Mouse (Mus musculus) neutrophil, adult 83 days (primary cell): ENCODE results near the gene Tgif2. TPM values are rescaled to one million over a fixed set of nuclear protein-coding genes. Genes with fewer than 3 reads are reported as not detected.

Source experiments
- total RNA-seq, 2 experiments: library from RNA; stranded (reverse); gene quantifications; one replicate each; pipeline ENCODE4 v1.2.4; 2023

Tgif2 gene
- total RNA-seq: 10 to 100 TPM in 1 of 2 experiments, 1 to 10 TPM in 1; 8.0 to 10.5 TPM

DNA sequence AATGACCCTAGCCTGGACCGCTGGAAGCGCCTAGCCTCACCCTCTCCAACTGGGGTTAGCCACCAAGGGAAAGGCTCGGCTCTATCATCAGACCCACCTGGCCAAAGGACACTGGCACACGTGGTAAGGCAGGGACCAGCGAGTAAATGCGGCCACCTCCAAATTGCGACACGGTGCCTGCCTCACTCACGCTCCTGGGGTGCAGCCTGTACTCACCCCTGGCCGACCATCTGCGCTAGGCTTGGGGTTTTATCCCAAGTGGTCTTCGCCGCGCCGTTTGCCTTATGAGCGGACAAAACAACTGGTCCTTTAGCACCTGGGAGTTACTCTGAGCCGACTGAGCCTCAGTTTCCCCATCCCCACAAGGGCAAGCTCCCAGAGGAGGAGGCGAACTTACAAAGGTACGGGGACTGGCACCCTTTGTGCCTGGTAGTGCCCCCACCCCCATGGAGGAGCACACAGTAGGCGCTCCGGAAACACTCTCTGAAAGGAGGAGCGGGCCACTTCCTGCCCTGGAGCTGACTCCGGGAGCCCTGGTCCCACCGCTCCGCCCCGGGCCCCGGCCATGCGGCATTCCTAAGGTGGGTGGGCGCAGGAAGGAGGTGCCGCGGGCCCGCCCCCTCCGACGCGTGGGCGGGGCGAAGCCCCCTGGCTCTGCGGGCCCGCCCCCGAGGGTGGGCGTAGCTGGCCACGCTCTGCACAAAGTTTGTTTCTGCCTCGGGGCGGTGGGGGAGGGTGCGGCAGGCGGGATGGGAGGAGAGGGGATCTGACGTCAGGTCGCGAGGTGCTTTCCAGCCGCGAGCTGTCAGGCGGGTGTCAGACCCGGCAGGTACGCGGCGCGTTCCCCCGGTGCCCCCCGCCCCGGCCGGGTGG, at the start of gene Tgif2:
TSS of gene Tgif2 (plus strand) at position 689 of the 873 bp plus-strand sequence.

DNA sequence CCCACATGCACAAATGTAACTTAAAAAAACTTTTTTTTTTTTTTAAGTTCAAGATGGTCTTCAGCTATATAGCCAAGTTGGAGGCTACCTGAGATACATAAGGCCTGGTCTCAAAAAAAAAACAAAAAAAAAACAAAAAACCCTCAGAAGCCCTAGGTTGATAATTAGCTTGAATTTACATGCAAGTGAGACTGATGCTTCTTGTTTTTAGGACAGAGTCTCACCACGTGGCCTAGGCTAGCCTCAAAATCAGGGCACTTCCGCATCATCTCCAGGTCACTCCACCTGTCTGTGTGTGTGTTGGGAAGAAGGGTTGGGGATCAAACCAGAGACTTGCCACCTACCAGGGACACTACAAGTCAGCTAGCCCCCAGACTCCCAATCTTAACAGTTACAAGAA, 18.0 kb downstream of the Tgif2 start, which contains the start of gene 4930518I15Rik:
TSS of gene 4930518I15Rik (minus strand) at position 112 of the 400 bp plus-strand sequence.

DNA sequence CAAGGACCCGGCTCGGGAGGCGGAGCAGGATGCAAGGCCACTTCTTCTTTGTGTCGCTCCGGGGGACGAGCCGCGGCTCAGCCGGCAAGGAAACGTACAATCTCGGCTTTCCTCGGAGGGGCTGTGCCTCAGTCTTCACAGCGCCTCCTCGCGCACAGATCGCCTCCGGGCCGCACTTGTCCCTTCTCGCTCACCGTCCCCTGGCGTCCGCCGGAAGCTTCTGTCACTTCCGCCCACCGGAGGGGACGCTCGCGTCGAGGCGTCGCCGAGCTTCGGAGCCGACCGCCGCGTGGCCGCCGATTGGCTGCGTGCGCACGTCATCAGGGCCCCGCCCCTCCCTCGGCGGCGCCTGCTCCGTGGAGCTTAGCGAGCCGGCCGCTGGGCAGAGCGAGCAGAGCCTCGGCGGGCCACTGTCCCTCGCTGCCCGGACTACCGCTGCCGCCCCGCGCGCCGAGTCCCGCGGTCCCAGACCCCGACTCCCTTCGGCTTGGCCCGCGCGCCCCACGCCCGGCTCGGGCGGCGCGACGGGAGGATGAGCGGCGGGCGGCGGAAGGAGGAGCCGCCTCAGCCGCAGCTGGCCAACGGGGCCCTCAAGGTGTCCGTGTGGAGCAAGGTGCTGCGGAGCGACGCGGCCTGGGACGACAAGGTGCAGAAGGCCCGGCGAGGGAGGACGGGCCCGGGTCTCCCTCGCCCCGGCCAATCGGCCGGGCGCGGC, 23.1 kb downstream of the Tgif2 start, which contains the start of gene Rab5if:
TSS of gene Rab5if (plus strand) at position 357 of the 715 bp plus-strand sequence.

GRCm38 (mm10) chr2:156887017-156887416, 47.2 kb downstream of the Tgif2 start, which contains the start of gene Sla2:
Gene Sla2, minus strand, starts transcription at chr2:156887192.

Other genes with a start within 250 kb of the Tgif2 start
- gene Dlgap4, start 226.3 kb upstream of the Tgif2 start, total RNA-seq: 10 to 100 TPM; 65.3 to 76.8 TPM
- under 1 TPM in 1 of 2 experiments, not detected in 1; 0.46 TPM for gene Myl9, start 64.6 kb upstream of the Tgif2 start, total RNA-seq
- 1 to 10 TPM; 3.3 to 4.6 TPM for gene 4930518I15Rik, start 17.9 kb downstream of the Tgif2 start, total RNA-seq
- gene Rab5if, start 23.1 kb downstream of the Tgif2 start, total RNA-seq: 100 to 1,000 TPM; 281 to 290 TPM
- gene Sla2, start 47.2 kb downstream of the Tgif2 start, total RNA-seq: under 1 TPM; 0.15 to 0.18 TPM
- gene Ndrg3, start 152.0 kb downstream of the Tgif2 start, total RNA-seq: 10 to 100 TPM; 13.0 to 19.5 TPM
- 10 to 100 TPM; 24.9 to 31.4 TPM for gene Dsn1, start 167.1 kb downstream of the Tgif2 start, total RNA-seq
- 1 to 10 TPM; 3.1 to 4.7 TPM for gene Soga1, start 239.2 kb downstream of the Tgif2 start, total RNA-seq
- not detected for gene Tldc2, start 247.0 kb downstream of the Tgif2 start, total RNA-seq